Mouse (Mus musculus) heart, postnatal 25 days (tissue): ENCODE measurements at regions not wholly inside any gene's neighbourhood (a gene's known extent, or its start where the extent isn't known, plus 50 kb on each side); places are given as distances from the start of the nearest gene placed in this dataset.

Experiments
- DNase-seq: peaks from one replicate; pipeline ENCODE4 v3.0.0; 2022; ENCODE audit warnings: low spot score
- intact Hi-C: fragments of 180-260 bp; cut with DNase I; formaldehyde crosslinking; loops from one replicate; pipeline ENCODE4 v1.15.1; 2025

- intact Hi-C loops, result loop anchor here (5.0 kb wide), 1 partner anchor 47 kb away; no protein-coding TSS in a partner anchor
- no peak for DNase-seq
Observed at GRCm38 (mm10) chr19:23085173-23085660, 55.8 kb upstream of the Klf9 start.

GRCm38 (mm10) chr19:23087575-23087974 is 53.5 kb upstream of the Klf9 start:
- intact Hi-C loops, result loop anchor here (5.0 kb wide), 1 partner anchor 45 kb away; no protein-coding TSS in a partner anchor
- DNase-seq, result no peak

- intact Hi-C loops, result loop anchor here (5.0 kb wide), 1 partner anchor 43 kb away; no protein-coding TSS in a partner anchor
- DNase-seq, result no peak
Observed at GRCm38 (mm10) chr19:23089081-23089480, 51.9 kb upstream of the Klf9 start.

GRCm38 (mm10) chr19:23089761-23090514 is 51.1 kb upstream of the Klf9 start:
- intact Hi-C loops, result loop anchor here (5.0 to 10.0 kb wide), 2 partner anchors 42 to 1635 kb away; no protein-coding TSS in a partner anchor
- no peak for DNase-seq
